Mouse (Mus musculus) cerebellum, adult 2 months (tissue): ENCODE data around the gene Yipf3.

Experiments used
- CTCF ChIP-seq: fragments of 200-500 bp; IDR thresholded peaks from 2 replicates; pipeline ENCODE4 v1.5.1; 2011; ENCODE audit warnings: low read depth, mild to moderate bottlenecking, control low read depth, low read length, moderate library complexity, borderline replicate concordance; ENCODE audit not compliant: insufficient read depth
- POLR2A ChIP-seq: fragments of 200-500 bp; IDR thresholded peaks from 2 replicates; pipeline ENCODE4 v1.6.1; 2011; ENCODE audit warnings: low read length, control low read depth, borderline replicate concordance; ENCODE audit not compliant: insufficient read depth

GRCm38 (mm10) chr17:46243624-46244023 lies 4.3 kb upstream of the Yipf3 start:
- TF ChIP-seq CTCF (no peak), POLR2A (no peak)
